In the genomic region with DNA sequence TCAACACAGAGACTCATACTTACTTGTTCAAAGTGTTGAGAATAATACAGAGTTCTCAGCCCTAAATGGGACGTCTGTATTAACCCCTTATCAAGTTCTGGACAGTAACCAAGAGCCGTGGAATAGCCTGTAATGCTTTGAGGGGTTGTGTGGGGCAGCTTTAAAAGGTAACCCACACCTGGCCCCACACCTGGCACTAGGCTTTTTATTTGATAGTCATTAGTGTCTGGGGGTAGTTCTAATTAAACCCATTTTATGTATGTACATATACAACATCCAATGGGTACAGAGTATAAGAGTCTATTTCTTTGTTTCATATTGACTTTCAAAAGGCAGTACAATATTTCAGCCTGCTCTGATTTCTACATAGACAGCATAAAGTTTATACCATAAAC, we compare ENCODE assay signal across 7 mouse cellular contexts. TPM values are rescaled to one million over a fixed set of nuclear protein-coding genes. Genes with fewer than 3 reads are reported as not detected.
DNase-seq lines count a peak whose midpoint lies in the region; ATAC-seq lines count a peak whose summit lies in the region.

No protein-coding gene starts in this region.

- WGBS in liver, embryonic 11.5 days: 54% methylated on average over 2 of the region's 2 CpGs
- WGBS in forebrain, embryonic 16.5 days: 55% methylated on average over 2 of the region's 2 CpGs
- 43% methylated on average over 2 of the region's 2 CpGs for WGBS in limb, embryonic 13.5 days
- 59% methylated on average over 2 of the region's 2 CpGs for WGBS in stomach, embryonic 14.5 days

- no peaks in the 10 kb centered on the region for H3K4me1 ChIP-seq in liver, embryonic 11.5 days (replicated peaks; ENCODE audit: control insufficient read depth, insufficient read depth, low read length)
- peaks cover 4% of the 10 kb centered on the region for H3K4me1 ChIP-seq in forebrain, embryonic 16.5 days (replicated peaks; ENCODE audit: control insufficient read depth, insufficient read depth, low read length)
- H3K4me1 ChIP-seq in limb, embryonic 13.5 days: peaks cover 7% of the 10 kb centered on the region; the same call in 1 of the 2 replicates
- H3K4me1 ChIP-seq in stomach, embryonic 14.5 days (ENCODE audit: control insufficient read depth, insufficient read depth, low read length): peaks cover 6% of the 10 kb centered on the region; the same call in 1 of the 2 replicates

- DNase-seq in liver, embryonic 11.5 days (ENCODE audit: low spot score): no peak
- DNase-seq in liver: no peak
- no peak for DNase-seq in urinary bladder, adult 18-20 months (ENCODE audit: low spot score in 2 of 2)
- DNase-seq in left cerebral cortex, adult 11 months (ENCODE audit: low spot score): no peak

- no peak for ATAC-seq in liver, embryonic 11.5 days (replicated peaks; ENCODE audit: low FRiP score)
- no peak for ATAC-seq in forebrain, embryonic 16.5 days
- ATAC-seq in limb, embryonic 13.5 days (ENCODE audit: low FRiP score, low read depth): no peak
- ATAC-seq in stomach, embryonic 14.5 days (ENCODE audit: insufficient number of reproducible peaks, insufficient read depth, low FRiP score, low read depth): no peak; the same call in 1 of the 2 replicates

- H3K36me3 ChIP-seq in liver, embryonic 11.5 days (ENCODE audit: control insufficient read depth, insufficient read depth, low read length): no peaks in the 10 kb centered on the region
- H3K36me3 ChIP-seq in forebrain, embryonic 16.5 days (ENCODE audit: control insufficient read depth, insufficient read depth): no peaks in the 10 kb centered on the region
- H3K36me3 ChIP-seq in limb, embryonic 13.5 days: no peaks in the 10 kb centered on the region
- no peaks in the 10 kb centered on the region for H3K36me3 ChIP-seq in stomach, embryonic 14.5 days (ENCODE audit: control insufficient read depth, insufficient read depth, low read length)

- H3K9me3 ChIP-seq in liver, embryonic 11.5 days (ENCODE audit: control insufficient read depth, low read length): no peaks in the 10 kb centered on the region
- no peaks in the 10 kb centered on the region for H3K9me3 ChIP-seq in forebrain, embryonic 16.5 days (ENCODE audit: control insufficient read depth, low read length)
- no peaks in the 10 kb centered on the region for H3K9me3 ChIP-seq in limb, embryonic 13.5 days
- no peaks in the 10 kb centered on the region for H3K9me3 ChIP-seq in stomach, embryonic 14.5 days (ENCODE audit: control insufficient read depth, low read depth, low read length)

- 0 out of 2 replicates have a peak, but pooled peaks cover 3% of the 10 kb centered on the region for H3K27me3 ChIP-seq in liver, embryonic 11.5 days (replicated peaks; ENCODE audit: control insufficient read depth, insufficient read depth, low read length)
- H3K27me3 ChIP-seq in forebrain, embryonic 16.5 days (replicated peaks; ENCODE audit: control insufficient read depth, insufficient read depth, low read length): no peaks in the 10 kb centered on the region
- peaks cover 14% of the 10 kb centered on the region for H3K27me3 ChIP-seq in limb, embryonic 13.5 days
- no peaks in the 10 kb centered on the region for H3K27me3 ChIP-seq in stomach, embryonic 14.5 days (ENCODE audit: control insufficient read depth, insufficient read depth, low read length)

- H3K9ac ChIP-seq in liver, embryonic 11.5 days (ENCODE audit: low read depth, low read length): no peak overlapping the region
- H3K9ac ChIP-seq in forebrain, embryonic 16.5 days (replicated peaks; ENCODE audit: low read depth, low read length): no peak overlapping the region
- no peak overlapping the region for H3K9ac ChIP-seq in limb, embryonic 13.5 days
- H3K9ac ChIP-seq in stomach, embryonic 14.5 days (replicated peaks; ENCODE audit: low read depth, low read length): no peak overlapping the region

- H3K4me3 ChIP-seq in liver, embryonic 11.5 days (ENCODE audit: low read depth, low read length): no peak overlapping the region; the same call in 1 of the 2 replicates
- peak overlapping the region; percentile 74 for H3K4me3 ChIP-seq in forebrain, embryonic 16.5 days (replicated peaks; ENCODE audit: low read length)
- peak overlapping the region; percentile 65 for H3K4me3 ChIP-seq in limb, embryonic 13.5 days
- peak overlapping the region; percentile 51 for H3K4me3 ChIP-seq in stomach, embryonic 14.5 days (ENCODE audit: low read depth, low read length)

- no peak overlapping the region for H3K27ac ChIP-seq in liver, embryonic 11.5 days (ENCODE audit: low read depth, low read length)
- H3K27ac ChIP-seq in forebrain, embryonic 16.5 days (ENCODE audit: low read length): no peak overlapping the region
- no peak overlapping the region for H3K27ac ChIP-seq in limb, embryonic 13.5 days
- no peak overlapping the region for H3K27ac ChIP-seq in stomach, embryonic 14.5 days (ENCODE audit: low read length)

- peak overlapping the region; percentile 84; the same call in 1 of the 2 replicates for H3K4me2 ChIP-seq in liver, embryonic 11.5 days
- H3K4me2 ChIP-seq in forebrain, embryonic 16.5 days (ENCODE audit: low read length): peak overlapping the region; percentile 99
- H3K4me2 ChIP-seq in limb, embryonic 13.5 days (replicated peaks): peak overlapping the region; percentile 98
- H3K4me2 ChIP-seq in stomach, embryonic 14.5 days (replicated peaks; ENCODE audit: low read depth, low read length): peak overlapping the region; percentile 83; the same call in 1 of the 2 replicates

RNA-seq across cellular contexts. Expression of a gene that starts 4.6 kb away (rescaled TPM):
- 0.23 and 0.78 TPM in 2 replicates for polyA plus RNA-seq in liver, embryonic 11.5 days (2014; fragmentation: Nextera tagmentation; extraction: Ambion mirVana)
- polyA plus RNA-seq in forebrain, embryonic 16.5 days (2015; fragmentation: Nextera tagmentation; extraction: Ambion mirVana): 0.21 TPM in 1 of 2 replicates, not detected in the other
- 0.15 TPM in 1 of 2 replicates, not detected in the other for polyA plus RNA-seq in limb, embryonic 13.5 days (2015; fragmentation: Nextera tagmentation; extraction: Ambion mirVana)
- 0.22 TPM in 1 of 2 replicates, not detected in the other for polyA plus RNA-seq in stomach, embryonic 14.5 days (2014; fragmentation: Nextera tagmentation; extraction: Ambion mirVana)

RNA-seq across cellular contexts. Expression of a gene that starts 38.0 kb away (rescaled TPM):
- not detected in 2 replicates for polyA plus RNA-seq in liver, embryonic 11.5 days (2014; fragmentation: Nextera tagmentation; extraction: Ambion mirVana)
- not detected in 2 replicates for polyA plus RNA-seq in forebrain, embryonic 16.5 days (2015; fragmentation: Nextera tagmentation; extraction: Ambion mirVana)
- polyA plus RNA-seq in limb, embryonic 13.5 days (2015; fragmentation: Nextera tagmentation; extraction: Ambion mirVana): not detected in 2 replicates
- polyA plus RNA-seq in stomach, embryonic 14.5 days (2014; fragmentation: Nextera tagmentation; extraction: Ambion mirVana): not detected in 2 replicates

RNA-seq across cellular contexts. Expression of a gene that starts 49.6 kb away (rescaled TPM):
- 44.8 and 47.7 TPM in 2 replicates for polyA plus RNA-seq in liver, embryonic 11.5 days (2014; fragmentation: Nextera tagmentation; extraction: Ambion mirVana)
- polyA plus RNA-seq in forebrain, embryonic 16.5 days (2015; fragmentation: Nextera tagmentation; extraction: Ambion mirVana): 7.7 and 9.8 TPM in 2 replicates
- 17.5 and 19.3 TPM in 2 replicates for polyA plus RNA-seq in limb, embryonic 13.5 days (2015; fragmentation: Nextera tagmentation; extraction: Ambion mirVana)
- polyA plus RNA-seq in stomach, embryonic 14.5 days (2014; fragmentation: Nextera tagmentation; extraction: Ambion mirVana): 22.7 and 23.5 TPM in 2 replicates
